Mouse (Mus musculus) ES-E14 (cell line): ENCODE results near the gene Smc5.

Source experiments
- CHD2 ChIP-seq: IDR thresholded peaks from 2 replicates; pipeline ENCODE4 v1.6.1; 2014; ENCODE audit warnings: mild to moderate bottlenecking, low read depth, low read length, inconsistent platforms
- HCFC1 ChIP-seq: IDR thresholded peaks from 2 replicates; pipeline ENCODE4 v1.6.1; 2012; ENCODE audit warnings: low read length, inconsistent platforms, borderline replicate concordance; ENCODE audit not compliant: insufficient read depth
- MAFK ChIP-seq: IDR thresholded peaks from 2 replicates; pipeline ENCODE4 v1.6.1; 2014; ENCODE audit warnings: mild to moderate bottlenecking, low read depth, low read length, inconsistent platforms; ENCODE audit not compliant: insufficient read depth
- ZNF384 ChIP-seq: IDR thresholded peaks from 2 replicates; pipeline ENCODE4 v1.6.1; 2012; ENCODE audit warnings: low read depth, low read length, inconsistent platforms

GRCm38 (mm10) chr19:23309979-23310378, 36.3 kb upstream of the Smc5 start:
- TF ChIP-seq CHD2 (no peak), ZNF384 (no peak), HCFC1 (no peak), MAFK (no peak)
